Mouse (Mus musculus) heart, embryonic 16.5 days (tissue): Measurements from ENCODE around the gene Slc4a11. TPM values are rescaled to one million over a fixed set of nuclear protein-coding genes. Genes with fewer than 3 reads are reported as not detected.

ENCODE experiments used
- ATAC-seq: fragments of 200-750 bp; cut with Nextera tagmentation; replicated peaks from 2 replicates; pipeline ENCODE4 v1.8.0; 2017; ENCODE audit warnings: moderate number of reproducible peaks; ENCODE audit not compliant: insufficient read depth, low FRiP score; ENCODE audit errors: extremely low read depth
- H3K27ac ChIP-seq: fragments of 300-500 bp; sonication (generic); 2 replicates; pipeline ENCODE4 v1.5.1; 2014; ENCODE audit warnings: mild to moderate bottlenecking, low read length, control low read depth, moderate library complexity
- H3K27me3 ChIP-seq: fragments of 300-500 bp; sonication (generic); 2 replicates; pipeline ENCODE4 v1.6.1; 2014; ENCODE audit warnings: low read length, mixed read lengths; ENCODE audit not compliant: control insufficient read depth, insufficient read depth
- H3K36me3 ChIP-seq: fragments of 300-500 bp; sonication (generic); 2 replicates; pipeline ENCODE4 v1.6.1; 2014; ENCODE audit not compliant: control insufficient read depth, insufficient read depth
- H3K4me1 ChIP-seq: fragments of 300-500 bp; sonication (generic); 2 replicates; pipeline ENCODE4 v1.6.1; 2014; ENCODE audit warnings: low read length, mixed read lengths; ENCODE audit not compliant: control insufficient read depth, insufficient read depth
- H3K4me2 ChIP-seq: fragments of 300-500 bp; sonication (generic); 2 replicates; pipeline ENCODE4 v1.6.1; 2014; ENCODE audit warnings: low read depth, mild to moderate bottlenecking, control low read depth, low read length
- H3K4me3 ChIP-seq: fragments of 300-500 bp; sonication (generic); 2 replicates; pipeline ENCODE4 v1.5.1; 2014; ENCODE audit warnings: mild to moderate bottlenecking, control low read depth, low read length
- H3K9ac ChIP-seq: fragments of 300-500 bp; sonication (generic); 2 replicates; pipeline ENCODE4 v1.6.1; 2014; ENCODE audit warnings: low read length, control low read depth
- H3K9me3 ChIP-seq: fragments of 300-500 bp; sonication (generic); replicated peaks from 2 replicates; pipeline ENCODE4 v1.6.1; 2016; ENCODE audit warnings: low read length; ENCODE audit not compliant: control insufficient read depth
- WGBS: fragments of 180-500 bp; shearing (Covaris S2); extraction: QIAGEN DNeasy Blood & Tissue Kit; methylation state at CpG from one replicate; pipeline ENCODE4 v1.1.7; 2014; 5-methylcytosine and 5-hydroxymethylcytosine counted together
- polyA plus RNA-seq: library from polyadenylated mRNA; unstranded; fragments of >200 nt; fragmentation: Nextera tagmentation; extraction: Ambion mirVana; gene quantifications from 2 replicates; pipeline ENCODE4 v1.2.1, GENCODE M21; 2015

Gene Slc4a11
- polyA plus RNA-seq, 1 experiment from 2014 or later = 0.34 TPM

DNA sequence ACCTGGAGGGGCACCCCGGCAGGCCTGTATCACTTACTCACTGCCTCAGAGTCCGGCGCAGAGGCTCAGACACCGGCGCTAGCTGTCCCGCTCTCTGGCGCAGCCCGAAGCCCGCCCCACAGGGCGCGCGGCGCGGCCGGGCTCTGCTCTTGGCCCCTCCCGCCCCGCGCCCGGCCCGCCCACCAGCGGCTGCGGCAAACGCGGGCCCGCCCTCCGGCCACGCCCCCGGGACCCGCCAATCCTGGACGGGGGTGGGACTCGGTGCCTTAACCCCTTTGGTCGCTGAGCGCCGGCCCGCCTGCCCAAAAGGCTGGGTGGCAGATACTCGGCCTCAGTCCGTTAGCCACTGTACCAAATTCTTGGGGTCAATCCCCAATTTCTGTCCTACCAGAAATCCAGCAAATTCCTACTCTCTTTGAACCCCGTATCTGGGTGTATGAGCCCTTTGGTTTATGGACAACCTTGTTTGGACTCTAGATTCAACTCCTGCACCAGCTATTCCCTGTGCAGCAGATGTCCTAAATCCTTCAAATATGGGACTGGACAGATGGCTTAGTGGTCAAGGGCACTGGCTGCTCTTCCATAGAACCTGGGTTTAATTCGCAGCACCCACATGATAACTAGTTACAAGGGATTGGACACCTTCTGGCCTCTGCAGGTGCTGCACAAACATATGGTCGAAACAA, 54.5 kb downstream of the Slc4a11 start, which contains the start of gene Lzts3:
TSS of gene Lzts3 (minus strand) at position 120 of the 686 bp plus-strand sequence.
- Histone ChIP-seq H3K27ac (no peak within 1 kb of the TSS), H3K36me3 (no peaks in the 10 kb centered on the region)
- WGBS = 4% methylated on average over 40 of the region's 40 CpGs

GRCm38 (mm10) chr2:130642197-130642660, 55.1 kb downstream of the Slc4a11 start:
- peak; percentile 30 for ATAC-seq
- Histone ChIP-seq H3K9me3 (no peaks in the 10 kb centered on the region), H3K9ac (peak overlapping the region; percentile 69), H3K27ac (no peak overlapping the region), H3K27me3 (peaks cover 15% of the 10 kb centered on the region), H3K36me3 (no peaks in the 10 kb centered on the region), H3K4me3 (peak overlapping the region; percentile 59), H3K4me1 (peaks cover 5% of the 10 kb centered on the region; the same call in 1 of the 2 replicates), H3K4me2 (peak overlapping the region; percentile 99)
- WGBS = under 1% methylated on average over 20 of the region's 27 CpGs

More for the DNA sequence above, 54.5 kb downstream of the Slc4a11 start, which contains the start of gene Lzts3:
- peak within 1 kb of the TSS; percentile 69 for H3K9ac ChIP-seq
- H3K4me1 ChIP-seq = peaks cover 5% of the 10 kb centered on the region; the same call in 1 of the 2 replicates
- peak within 1 kb of the TSS; percentile 99 for H3K4me2 ChIP-seq
- H3K27me3 ChIP-seq = peaks cover 9% of the 10 kb centered on the region
- no peaks in the 10 kb centered on the region for H3K9me3 ChIP-seq
- peak within 1 kb of the TSS; percentile 59 for H3K4me3 ChIP-seq
- peak; percentile 97 for ATAC-seq

GRCm38 (mm10) chr2:130641351-130642025, 55.8 kb downstream of the Slc4a11 start:
- Histone ChIP-seq H3K4me3 (no peak overlapping the region), H3K4me1 (peaks cover 5% of the 10 kb centered on the region; the same call in 1 of the 2 replicates), H3K27me3 (peaks cover 23% of the 10 kb centered on the region), H3K4me2 (no peak overlapping the region; the same call in 1 of the 2 replicates), H3K27ac (no peak overlapping the region), H3K9ac (no peak overlapping the region), H3K36me3 (no peaks in the 10 kb centered on the region), H3K9me3 (no peaks in the 10 kb centered on the region)
- no peak for ATAC-seq
- 63% methylated on average over 6 of the region's 6 CpGs for WGBS

GRCm38 (mm10) chr2:130639276-130639675, 58.0 kb downstream of the Slc4a11 start:
- Histone ChIP-seq H3K27me3 (peaks cover 38% of the 10 kb centered on the region), H3K9ac (no peak overlapping the region)
- WGBS = 75% methylated on average over 6 of the region's 6 CpGs

GRCm38 (mm10) chr2:130638101-130638611, 59.2 kb downstream of the Slc4a11 start:
- Histone ChIP-seq H3K4me3 (no peak overlapping the region), H3K4me2 (no peak overlapping the region), H3K36me3 (no peaks in the 10 kb centered on the region), H3K9me3 (no peaks in the 10 kb centered on the region), H3K9ac (no peak overlapping the region), H3K27ac (no peak overlapping the region), H3K27me3 (peaks cover 47% of the 10 kb centered on the region), H3K4me1 (peaks cover 19% of the 10 kb centered on the region)
- WGBS = 31% methylated on average over 16 of the region's 16 CpGs
- no peak for ATAC-seq

More at GRCm38 (mm10) chr2:130639276-130639675, 58.0 kb downstream of the Slc4a11 start:
- Histone ChIP-seq H3K9me3 (no peaks in the 10 kb centered on the region), H3K4me1 (peaks cover 17% of the 10 kb centered on the region), H3K4me3 (no peak overlapping the region), H3K4me2 (no peak overlapping the region), H3K36me3 (no peaks in the 10 kb centered on the region), H3K27ac (no peak overlapping the region)
- ATAC-seq = no peak

GRCm38 (mm10) chr2:130635847-130636246, 61.5 kb downstream of the Slc4a11 start:
- peak; percentile 39 for ATAC-seq
- Histone ChIP-seq H3K9me3 (no peaks in the 10 kb centered on the region), H3K9ac (no peak overlapping the region), H3K4me3 (peak overlapping the region; percentile 55; the same call in 1 of the 2 replicates), H3K36me3 (no peaks in the 10 kb centered on the region), H3K4me2 (peak overlapping the region; percentile 90), H3K27me3 (peaks cover 47% of the 10 kb centered on the region), H3K27ac (no peak overlapping the region), H3K4me1 (peaks cover 14% of the 10 kb centered on the region)
- WGBS = 17% methylated on average over 21 of the region's 21 CpGs

DNA sequence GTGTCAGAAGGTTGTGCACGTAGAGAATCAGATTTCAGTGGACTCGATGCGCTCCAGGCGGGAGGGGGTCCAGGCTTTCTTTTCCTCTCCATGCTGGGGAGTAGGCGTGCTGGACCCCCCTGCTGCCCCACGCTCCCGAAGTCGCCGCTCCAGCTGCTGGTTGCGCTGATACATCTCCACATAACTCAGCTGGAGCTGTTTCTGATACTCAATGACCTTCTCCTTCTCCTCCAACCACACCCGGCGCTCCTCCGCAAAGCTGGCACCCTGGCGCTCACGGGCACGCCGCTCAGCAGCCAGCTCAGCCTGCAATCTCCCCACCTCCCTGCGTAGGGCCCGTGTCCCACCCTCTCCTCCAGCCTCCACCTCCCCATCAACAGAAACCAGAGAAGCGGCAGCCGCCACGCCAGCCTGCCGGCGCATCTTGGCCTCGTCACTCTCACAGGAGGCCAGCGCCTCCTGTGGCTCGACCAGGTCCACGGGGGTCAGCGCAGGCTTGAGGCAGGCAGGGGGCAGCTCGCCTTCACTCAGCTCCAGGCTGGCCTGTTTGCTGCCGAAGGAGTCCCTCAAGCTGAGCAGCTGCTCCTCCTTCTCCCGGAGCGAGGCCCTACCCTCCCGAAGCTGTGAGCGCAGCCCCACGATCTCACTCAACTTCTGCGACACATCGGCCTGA, 62.4 kb downstream of the Slc4a11 start:
- ATAC-seq = peak; percentile 15; the same call in 1 of the 2 replicates
- 4% methylated on average over 37 of the region's 38 CpGs for WGBS
- Histone ChIP-seq H3K4me1 (peaks cover 14% of the 10 kb centered on the region), H3K9ac (peak overlapping the region; percentile 72), H3K4me2 (peak overlapping the region; percentile 90), H3K4me3 (peak overlapping the region; percentile 55), H3K36me3 (no peaks in the 10 kb centered on the region), H3K9me3 (no peaks in the 10 kb centered on the region), H3K27ac (no peak overlapping the region), H3K27me3 (peaks cover 45% of the 10 kb centered on the region)
